Mouse (Mus musculus) embryonic fibroblast, embryonic 13.5 days (primary cell): ENCODE measurements around the gene Dck.

Experiments used
- CTCF ChIP-seq: IDR thresholded peaks from 2 replicates; pipeline ENCODE4 v1.5.1; 2011; ENCODE audit warnings: mild to moderate bottlenecking, control low read depth, low read length, moderate library complexity, borderline replicate concordance; ENCODE audit not compliant: insufficient read depth
- POLR2A ChIP-seq: IDR thresholded peaks from 2 replicates; pipeline ENCODE4 v1.6.1; 2011; ENCODE audit warnings: low read depth, mild to moderate bottlenecking, control low read depth, low read length, moderate library complexity

DNA sequence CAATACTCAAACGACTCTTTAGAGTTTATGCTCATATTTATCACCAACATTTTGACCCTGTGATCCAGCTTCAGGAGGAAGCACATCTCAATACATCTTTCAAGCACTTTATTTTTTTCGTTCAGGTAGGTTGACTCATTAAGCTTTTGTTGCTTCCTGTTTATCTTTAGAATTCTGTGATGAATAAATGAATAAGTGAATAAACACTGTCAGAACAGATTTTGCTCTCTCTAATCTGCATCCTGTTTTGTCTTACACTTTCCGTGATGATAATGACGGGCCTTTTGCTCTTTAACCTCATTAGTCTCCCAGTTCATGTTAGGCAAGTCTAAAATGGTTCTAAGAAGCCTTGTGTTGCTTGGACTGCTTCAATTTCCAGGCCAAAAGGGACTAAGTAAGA, 11.6 kb upstream of the Dck start:
- TF ChIP-seq POLR2A, result no peak
- TF ChIP-seq CTCF, result no peak
